Mouse (Mus musculus) olfactory bulb, adult 2 months (tissue): ENCODE measurements around the gene Prm3.
"Not testable (repeated sequence)": the region's sequence is repeated elsewhere in the genome, so short reads cannot be mapped to it uniquely, and the experiment has no call there.

Experiments used
- CTCF ChIP-seq: fragments of 200-500 bp; IDR thresholded peaks from 2 replicates; pipeline ENCODE4 v1.5.1; 2012; ENCODE audit warnings: low read depth, mild to moderate bottlenecking, low read length, moderate library complexity; ENCODE audit not compliant: insufficient read depth
- POLR2A ChIP-seq: fragments of 200-500 bp; IDR thresholded peaks from 2 replicates; pipeline ENCODE4 v1.6.1; 2012; ENCODE audit warnings: mild to moderate bottlenecking, low read depth, low read length, moderate library complexity; ENCODE audit not compliant: insufficient read depth

DNA sequence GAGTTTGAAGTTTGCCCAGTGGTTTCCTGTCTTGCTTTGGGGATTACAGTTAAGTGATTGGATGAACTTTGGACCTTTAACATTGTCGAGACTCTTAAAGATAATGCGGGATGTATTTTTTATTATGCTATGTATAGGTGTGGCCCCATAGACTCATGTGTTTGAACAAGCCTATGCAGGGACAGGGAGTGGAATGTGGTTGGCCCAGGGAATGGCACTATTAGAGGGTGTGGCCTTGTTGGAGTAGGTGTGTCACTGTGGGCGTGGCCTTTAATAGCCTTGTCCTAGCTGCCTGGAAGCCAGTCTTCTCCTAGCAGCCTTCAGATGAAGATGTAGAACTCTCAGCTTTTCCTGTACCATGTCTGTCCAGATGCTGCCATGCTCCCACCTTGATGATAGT, 11.7 kb upstream of the Prm3 start:
- not testable (repeated sequence) for TF ChIP-seq CTCF, POLR2A
